Mouse (Mus musculus) heart, adult 8-10 months (tissue): Measurements from ENCODE around the gene Cfap157. TPM values are rescaled to one million over a fixed set of nuclear protein-coding genes. Genes with fewer than 3 reads are reported as not detected.
A peak's percentile ranks its signal among the peaks of the same experiment; 100 is the strongest.

Experiments used
- DNase-seq: peaks from one replicate; pipeline ENCODE4 v3.0.0; 2022; ENCODE audit warnings: low spot score
- total RNA-seq, 4 experiments: library from RNA; stranded (reverse); gene quantifications; 2 replicates each; pipeline ENCODE4 v1.2.4; 2022

The Cfap157 gene
- not detected for total RNA-seq

GRCm38 (mm10) chr2:32784048-32784681, at the start of gene Cfap157:
Gene Cfap157, minus strand, starts transcription at chr2:32784428.
- DNase-seq, result peak; percentile 82

DNA sequence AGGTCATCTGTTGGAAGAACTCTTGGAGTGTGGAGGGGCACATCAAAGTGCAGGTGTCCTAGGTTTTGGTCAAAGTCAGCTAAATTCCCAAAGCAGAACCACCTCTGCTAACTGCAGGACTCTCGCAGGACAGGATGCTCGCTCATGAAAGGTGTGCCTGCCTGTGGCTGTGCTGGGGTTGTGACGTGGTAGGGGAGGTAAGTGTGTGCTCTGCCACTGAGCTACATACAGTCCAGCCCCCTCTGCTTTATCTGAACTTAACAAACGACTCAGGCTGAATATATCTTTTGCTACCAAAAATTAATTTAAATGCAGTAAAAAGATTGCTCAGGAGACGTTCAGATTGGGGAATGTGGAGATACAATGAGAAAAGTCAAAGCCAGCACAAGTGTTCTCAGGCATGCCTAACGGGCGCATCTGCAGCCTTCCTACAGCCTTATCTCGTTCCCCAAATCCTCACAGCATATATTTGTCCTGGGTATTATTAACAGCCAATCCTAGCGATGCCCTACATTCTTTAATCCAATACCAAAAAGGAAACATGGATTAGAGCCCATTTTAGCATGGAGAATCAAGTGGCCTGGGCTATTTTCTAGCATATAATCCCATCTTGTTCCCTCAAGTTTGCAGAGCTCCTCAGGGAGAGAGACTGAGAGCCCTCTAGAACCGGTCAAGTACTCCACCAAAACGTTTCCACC, 44.9 kb upstream of the Cfap157 start:
- DNase-seq, result no peak

DNA sequence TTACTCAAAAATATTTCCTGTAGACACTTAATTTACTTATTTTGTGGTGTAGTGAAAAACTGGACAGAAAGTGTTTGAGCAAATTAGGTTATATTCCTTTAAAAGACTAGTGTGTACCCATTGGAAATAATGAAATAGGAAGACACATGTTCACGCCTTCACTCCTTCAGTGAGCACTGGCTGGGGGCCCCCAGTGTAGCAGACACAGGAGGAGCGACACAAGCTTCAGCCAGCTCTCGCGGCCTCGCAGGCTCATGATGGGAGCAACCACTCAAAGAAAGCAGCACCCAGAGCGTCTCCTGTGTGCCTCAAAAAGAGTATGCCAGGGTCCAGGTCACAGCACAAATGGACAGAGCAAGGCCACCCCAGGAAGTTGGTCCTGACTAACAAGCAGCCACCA, 41.6 kb upstream of the Cfap157 start:
- DNase-seq, result no peak

GRCm38 (mm10) chr2:32824778-32825177, 40.5 kb upstream of the Cfap157 start:
- DNase-seq, result no peak

DNA sequence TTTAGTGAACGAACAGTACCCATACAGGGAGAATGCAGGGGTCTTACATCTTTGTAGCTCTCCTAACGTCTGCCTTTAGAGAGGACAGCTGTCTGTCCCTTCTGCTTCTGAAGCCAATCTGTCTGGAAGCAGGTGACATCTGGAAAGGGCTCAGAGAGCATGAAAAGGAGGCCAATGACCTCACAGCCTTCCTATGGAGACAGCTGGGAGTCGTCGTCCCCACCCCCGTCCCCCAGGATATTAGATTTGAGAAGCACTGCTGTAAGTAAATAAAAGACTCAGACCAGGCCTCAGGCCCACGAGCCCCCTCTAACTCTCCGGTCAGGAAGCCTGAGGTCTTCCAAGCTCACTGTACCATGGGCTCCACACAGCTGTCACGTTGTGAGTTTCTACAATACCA, 40.0 kb upstream of the Cfap157 start:
- DNase-seq, result no peak

- no peak for DNase-seq
Observed at GRCm38 (mm10) chr2:32823579-32824154, 39.4 kb upstream of the Cfap157 start.

DNA sequence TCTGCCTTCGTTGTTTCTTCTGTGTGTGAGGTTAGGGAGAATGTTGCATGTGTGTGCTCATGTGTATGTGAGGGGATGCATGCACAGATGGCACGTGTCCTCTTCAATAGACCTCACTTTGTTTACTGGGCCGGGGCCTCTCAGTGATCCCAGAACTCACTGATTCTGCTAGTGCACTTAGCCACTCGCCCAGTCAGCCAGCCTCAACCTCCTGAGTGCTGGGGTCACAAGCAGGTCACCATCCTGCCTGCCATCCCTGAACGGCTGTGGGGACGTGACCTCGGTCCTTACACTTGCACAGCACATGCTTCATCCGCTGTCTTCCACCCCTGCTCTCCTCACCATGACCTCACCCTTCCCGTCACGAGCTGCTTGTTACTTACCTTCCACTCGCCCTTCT, 38.9 kb upstream of the Cfap157 start:
- no peak for DNase-seq

DNA sequence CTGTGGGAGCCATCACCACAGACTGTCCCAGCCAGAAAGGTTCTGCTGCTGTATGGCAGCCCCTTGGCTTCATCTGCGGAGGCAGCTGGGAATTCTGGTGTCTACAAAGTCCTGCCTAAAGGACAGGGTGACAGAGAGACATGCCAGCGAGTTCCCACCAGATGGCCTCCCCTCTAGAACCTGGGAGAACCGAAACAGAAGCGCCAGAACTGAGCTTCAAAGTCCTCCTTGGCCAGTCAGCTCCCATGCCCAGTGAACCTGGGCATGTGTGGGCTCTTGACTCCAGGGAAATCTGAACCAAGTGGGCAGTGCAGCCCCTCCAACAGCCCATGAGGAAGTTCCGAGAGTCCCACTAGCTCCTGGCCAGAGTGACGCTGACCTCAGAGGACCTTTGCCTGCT, 38.4 kb upstream of the Cfap157 start:
- DNase-seq, result no peak

- peak; percentile 38 for DNase-seq
Observed at GRCm38 (mm10) chr2:32821041-32821802, 37.0 kb upstream of the Cfap157 start.

GRCm38 (mm10) chr2:32818208-32818607, 34.0 kb upstream of the Cfap157 start:
- no peak for DNase-seq

DNA sequence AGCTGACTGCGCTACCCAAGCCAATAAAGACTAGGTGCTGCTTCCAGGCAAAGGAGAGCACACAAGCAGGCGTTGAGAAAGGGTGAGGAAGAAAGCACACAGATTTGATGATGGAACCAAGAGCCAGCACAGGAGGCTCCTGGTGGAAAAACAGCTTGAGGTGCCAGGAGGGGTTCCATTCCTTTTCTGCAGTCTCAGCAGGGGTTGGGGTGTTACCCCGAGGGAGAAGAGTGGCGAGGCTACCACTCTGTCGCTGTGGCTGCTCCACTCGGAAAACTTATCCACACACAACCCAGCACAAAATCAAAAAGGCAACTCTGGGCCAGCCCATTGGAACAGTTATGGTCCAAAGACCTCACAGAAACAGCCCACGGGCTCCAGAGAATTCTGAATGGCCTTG, 33.4 kb upstream of the Cfap157 start:
- no peak for DNase-seq

DNA sequence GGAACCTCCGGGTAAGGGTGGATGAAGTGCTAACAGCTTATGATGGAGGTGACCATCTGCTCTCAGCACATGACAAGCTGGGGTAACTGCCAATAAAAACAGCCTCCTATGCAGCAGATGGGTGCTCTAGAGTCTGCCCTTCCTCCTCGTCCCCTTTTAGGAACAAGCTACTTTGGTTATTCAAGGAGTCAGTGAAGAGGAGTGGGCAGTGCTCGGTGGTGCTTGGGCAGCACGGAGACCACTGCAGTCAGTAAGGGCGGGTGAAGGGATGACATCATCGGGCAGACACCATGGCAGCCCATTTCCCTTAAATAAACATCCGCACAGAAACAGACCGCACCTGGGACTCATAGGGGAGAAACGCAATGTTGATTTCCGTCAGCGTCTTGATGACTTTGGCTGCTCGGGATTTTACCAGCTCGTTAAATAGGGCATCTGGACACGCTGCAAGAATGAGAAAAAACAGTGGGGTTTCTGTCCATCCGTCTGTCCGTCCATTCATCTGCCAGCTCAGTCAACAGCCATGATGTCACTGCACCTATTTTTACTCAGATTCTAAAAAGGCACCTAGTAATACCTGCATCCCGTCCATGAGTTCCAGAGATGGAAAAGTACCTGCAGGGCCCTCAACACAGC, 32.8 kb upstream of the Cfap157 start:
- no peak for DNase-seq

- no peak for DNase-seq
Observed at GRCm38 (mm10) chr2:32816497-32816896, 32.3 kb upstream of the Cfap157 start.

DNA sequence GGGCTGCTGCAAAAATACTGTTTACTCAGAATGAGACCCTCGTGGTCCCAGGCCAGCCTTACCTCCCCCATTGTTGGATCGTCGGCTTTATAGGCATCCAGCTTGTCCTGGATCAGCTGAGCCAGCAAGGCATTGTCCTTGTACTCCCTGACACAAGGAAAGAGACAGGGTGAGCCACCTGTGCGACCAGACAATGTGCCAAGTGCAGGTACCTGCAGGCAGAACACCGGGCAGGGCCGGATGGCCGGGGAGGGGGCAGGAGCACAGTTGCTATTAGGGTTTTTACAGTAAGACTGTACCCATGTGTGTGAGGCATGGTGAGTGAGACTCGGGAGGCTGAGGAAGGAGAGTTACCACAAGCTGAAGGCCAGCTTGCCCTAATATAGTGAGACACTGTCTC, 27.7 kb upstream of the Cfap157 start:
- DNase-seq, result no peak

DNA sequence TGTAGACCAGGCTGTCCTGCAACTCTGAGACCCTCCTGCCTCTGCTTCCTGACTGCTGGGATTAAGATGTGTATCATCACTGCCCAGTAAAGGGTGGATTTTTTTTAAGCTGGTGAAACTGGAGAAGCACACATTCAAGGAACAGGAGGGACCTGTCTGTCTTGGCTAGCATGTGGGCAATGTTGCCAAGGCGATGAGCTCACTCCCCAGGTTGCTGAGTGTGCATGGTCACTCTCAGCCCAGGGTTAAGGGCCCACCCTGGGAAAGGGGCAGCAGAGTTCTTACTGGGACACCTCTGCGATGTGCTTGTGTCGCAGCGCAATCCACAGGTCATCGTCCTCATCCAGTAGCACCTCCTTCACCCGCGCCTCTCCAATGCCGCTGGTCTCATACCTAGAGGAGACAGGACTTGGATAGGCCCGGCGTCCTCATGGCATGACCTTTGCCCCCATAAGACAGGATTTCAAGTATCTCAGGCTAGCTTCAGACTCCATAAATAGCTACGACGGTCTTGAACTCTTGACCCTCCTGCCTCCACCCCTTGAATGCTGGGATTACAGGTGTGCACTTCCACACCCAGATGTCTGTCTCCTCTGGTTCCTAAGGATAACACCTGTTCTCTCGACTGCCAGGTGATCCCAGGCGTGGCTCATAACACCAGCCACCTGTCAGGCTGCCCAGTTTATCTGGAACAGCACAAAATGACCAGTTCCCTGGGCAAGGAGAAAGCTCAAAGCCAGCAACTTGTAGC, 24.8 kb upstream of the Cfap157 start:
- no peak for DNase-seq

- no peak for DNase-seq
Observed at GRCm38 (mm10) chr2:32798251-32798962, 14.2 kb upstream of the Cfap157 start.

- no peak for DNase-seq
Observed at GRCm38 (mm10) chr2:32795748-32796418, 11.7 kb upstream of the Cfap157 start.

DNA sequence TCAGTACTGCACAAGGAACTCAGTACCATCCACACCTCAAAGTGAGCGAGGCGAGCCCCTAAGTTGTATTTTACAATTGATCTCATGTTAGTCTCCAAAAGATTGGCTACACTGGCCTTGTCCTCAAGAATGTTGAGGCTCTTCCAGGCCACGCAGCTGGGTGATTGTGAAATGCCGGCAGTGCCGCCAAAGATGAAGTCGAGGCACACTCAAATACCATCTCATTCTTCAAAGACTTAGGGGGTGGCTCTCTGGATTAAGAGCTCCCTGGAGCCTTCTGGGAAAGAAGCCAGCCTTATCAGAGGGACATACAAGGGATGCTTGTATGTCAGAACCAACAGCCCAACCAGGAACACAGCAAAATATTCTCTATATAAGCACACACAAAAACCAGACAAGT, 7.1 kb upstream of the Cfap157 start:
- DNase-seq, result peak; percentile 57

- DNase-seq, result no peak
Observed at GRCm38 (mm10) chr2:32788581-32788980, 4.4 kb upstream of the Cfap157 start.

GRCm38 (mm10) chr2:32787176-32787575, 2.9 kb upstream of the Cfap157 start:
- no peak for DNase-seq
